Mouse (Mus musculus) hematopoietic multipotent progenitor cell, adult 10-12 weeks (in vitro differentiated cells): Measurements from ENCODE around the gene Rapgef5. TPM values are rescaled to one million over a fixed set of nuclear protein-coding genes. Genes with fewer than 3 reads are reported as not detected.

Source experiments
- polyA plus RNA-seq: library from polyadenylated mRNA; stranded (reverse); fragments of >175 nt; gene quantifications from 2 replicates; pipeline ENCODE4 v1.2.3, GENCODE M21; 2012; ENCODE audit warnings: low replicate concordance

Rapgef5 gene
- polyA plus RNA-seq = 1.3 and 2.4 TPM in 2 replicates

DNA sequence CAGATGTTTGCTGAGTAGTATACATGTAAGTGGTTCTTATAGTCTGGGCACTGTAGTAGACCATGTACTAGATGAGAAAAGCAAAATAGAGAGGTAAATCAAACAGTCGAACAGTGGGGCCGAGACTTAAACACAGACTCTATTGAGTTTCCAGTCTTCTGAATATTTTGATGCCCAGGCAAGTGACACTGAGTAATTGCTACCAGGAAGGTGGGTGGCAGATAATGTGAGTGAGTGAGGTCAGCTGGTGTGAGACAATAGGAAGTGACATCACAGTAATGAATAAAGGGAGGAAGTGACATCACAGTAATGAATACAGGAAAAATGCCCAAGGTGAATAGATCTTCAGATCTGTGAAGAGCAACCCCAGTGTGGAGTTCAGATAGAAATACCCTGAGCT is at the start of gene Rapgef5:
TSS of gene Rapgef5 (plus strand) at position 301 of the 400 bp plus-strand sequence.

DNA sequence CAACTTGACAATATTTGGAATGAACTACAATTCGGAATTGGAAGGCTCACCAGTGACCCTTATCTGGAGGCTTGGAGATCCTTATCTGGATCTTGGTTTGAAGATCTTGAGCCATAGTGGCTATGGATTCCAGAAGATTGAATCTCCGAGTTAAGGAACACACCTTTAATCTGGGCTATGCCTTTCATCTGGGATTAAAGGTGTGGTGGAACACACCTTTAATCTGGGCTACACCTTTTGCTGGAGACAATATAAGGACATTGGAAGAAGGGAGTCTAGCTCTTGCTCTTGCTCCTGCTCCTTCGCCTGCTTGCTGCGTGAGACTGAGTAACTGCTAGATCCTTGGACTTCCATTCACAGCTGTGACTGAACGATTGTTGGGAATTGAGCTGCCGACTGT is 287.7 kb downstream of the Rapgef5 start, which contains the start of gene Cdca7l:
TSS of gene Cdca7l (plus strand) at position 301 of the 400 bp plus-strand sequence.

